Mouse (Mus musculus): ENCODE results near the gene Arsb. TPM values are rescaled to one million over a fixed set of nuclear protein-coding genes. Genes with fewer than 3 reads are reported as not detected.

Arsb gene
- 22.8 and 26.0 TPM in 2 replicates for polyA plus RNA-seq (2012; rRNA removed)

- DNase-seq: peak; percentile 81
- TF ChIP-seq CTCF (IDR thresholded peaks at IDR 0.05; ENCODE audit: insufficient read depth, low read length) (peak; percentile 74), POLR2A (IDR thresholded peaks at IDR 0.05; ENCODE audit: borderline replicate concordance, extremely low read depth, low read depth, low read length) (peak; percentile 60; the same call in 1 of the 2 replicates)
Measured at GRCm38 (mm10) chr13:93771588-93772278, at the start of gene Arsb. TSS of gene Arsb (plus strand) at chr13:93771630.

GRCm38 (mm10) chr13:93721916-93722315, 49.5 kb upstream of the Arsb start:
- TF ChIP-seq CTCF (IDR thresholded peaks at IDR 0.05; ENCODE audit: insufficient read depth, low read length): no peak
- no peak for TF ChIP-seq POLR2A (IDR thresholded peaks at IDR 0.05; ENCODE audit: borderline replicate concordance, extremely low read depth, low read depth, low read length)
- 73% methylated on average over 4 of the region's 4 CpGs for WGBS
- H3K4me1 ChIP-seq (ENCODE audit: control insufficient read depth, insufficient read depth, low read length): no peaks in the 10 kb centered on the region; the same call in 1 of the 2 replicates
- DNase-seq: no peak
- no peak overlapping the region for H3K4me3 ChIP-seq (replicated peaks; ENCODE audit: extremely low read depth, low read depth, low read length)

More at GRCm38 (mm10) chr13:93771588-93772278, at the start of gene Arsb:
- peak within 1 kb of the TSS; percentile 82 for H3K4me3 ChIP-seq (replicated peaks; ENCODE audit: extremely low read depth, low read depth, low read length)
- under 1% methylated on average over 65 of the region's 66 CpGs for WGBS
- H3K4me1 ChIP-seq (ENCODE audit: control insufficient read depth, insufficient read depth, low read length): 0 out of 2 replicates have a peak, but pooled peaks cover 2% of the 10 kb centered on the region

GRCm38 (mm10) chr13:93723455-93723854, 48.0 kb upstream of the Arsb start:
- no peak for DNase-seq
- 83% methylated on average over 3 of the region's 3 CpGs for WGBS
- Histone ChIP-seq H3K4me3 (replicated peaks; ENCODE audit: extremely low read depth, low read depth, low read length) (no peak overlapping the region), H3K4me1 (ENCODE audit: control insufficient read depth, insufficient read depth, low read length) (no peaks in the 10 kb centered on the region; the same call in 1 of the 2 replicates)
- TF ChIP-seq POLR2A (IDR thresholded peaks at IDR 0.05; ENCODE audit: borderline replicate concordance, extremely low read depth, low read depth, low read length) (no peak), CTCF (IDR thresholded peaks at IDR 0.05; ENCODE audit: insufficient read depth, low read length) (no peak)

- Histone ChIP-seq H3K4me3 (replicated peaks; ENCODE audit: extremely low read depth, low read depth, low read length) (no peak overlapping the region), H3K4me1 (ENCODE audit: control insufficient read depth, insufficient read depth, low read length) (no peaks in the 10 kb centered on the region; the same call in 1 of the 2 replicates)
- DNase-seq: no peak
- WGBS: 9% methylated on average over 2 of the region's 2 CpGs
- no peak for TF ChIP-seq POLR2A (IDR thresholded peaks at IDR 0.05; ENCODE audit: borderline replicate concordance, extremely low read depth, low read depth, low read length)
- peak; percentile 68 for TF ChIP-seq CTCF (IDR thresholded peaks at IDR 0.05; ENCODE audit: insufficient read depth, low read length)
Measured at GRCm38 (mm10) chr13:93724206-93724605, 47.2 kb upstream of the Arsb start.

- TF ChIP-seq POLR2A (IDR thresholded peaks at IDR 0.05; ENCODE audit: borderline replicate concordance, extremely low read depth, low read depth, low read length): no peak
- TF ChIP-seq CTCF (IDR thresholded peaks at IDR 0.05; ENCODE audit: insufficient read depth, low read length): no peak
Measured at GRCm38 (mm10) chr13:93735131-93735636, 36.2 kb upstream of the Arsb start.

GRCm38 (mm10) chr13:93744118-93744517, 27.3 kb upstream of the Arsb start:
- Histone ChIP-seq H3K4me1 (ENCODE audit: control insufficient read depth, insufficient read depth, low read length) (no peaks in the 10 kb centered on the region), H3K4me3 (replicated peaks; ENCODE audit: extremely low read depth, low read depth, low read length) (no peak overlapping the region)
- TF ChIP-seq CTCF (IDR thresholded peaks at IDR 0.05; ENCODE audit: insufficient read depth, low read length) (no peak), POLR2A (IDR thresholded peaks at IDR 0.05; ENCODE audit: borderline replicate concordance, extremely low read depth, low read depth, low read length) (no peak)
- WGBS: 59% methylated on average over 8 of the region's 8 CpGs
- DNase-seq: no peak

More at GRCm38 (mm10) chr13:93735131-93735636, 36.2 kb upstream of the Arsb start:
- H3K4me1 ChIP-seq (ENCODE audit: control insufficient read depth, insufficient read depth, low read length): no peaks in the 10 kb centered on the region
- WGBS: 75% methylated on average over 5 of the region's 5 CpGs
- no peak overlapping the region for H3K4me3 ChIP-seq (replicated peaks; ENCODE audit: extremely low read depth, low read depth, low read length)
- no peak for DNase-seq

GRCm38 (mm10) chr13:93752597-93753400, 18.6 kb upstream of the Arsb start:
- H3K4me1 ChIP-seq (ENCODE audit: control insufficient read depth, insufficient read depth, low read length): no peaks in the 10 kb centered on the region
- H3K4me3 ChIP-seq (replicated peaks; ENCODE audit: extremely low read depth, low read depth, low read length): no peak overlapping the region
- no peak for DNase-seq
- WGBS: 70% methylated on average over 14 of the region's 14 CpGs
- TF ChIP-seq POLR2A (IDR thresholded peaks at IDR 0.05; ENCODE audit: borderline replicate concordance, extremely low read depth, low read depth, low read length): no peak
- TF ChIP-seq CTCF (IDR thresholded peaks at IDR 0.05; ENCODE audit: insufficient read depth, low read length): no peak

GRCm38 (mm10) chr13:93755084-93755483, 16.3 kb upstream of the Arsb start:
- 75% methylated on average over 4 of the region's 4 CpGs for WGBS
- no peak for TF ChIP-seq POLR2A (IDR thresholded peaks at IDR 0.05; ENCODE audit: borderline replicate concordance, extremely low read depth, low read depth, low read length)
- no peak for TF ChIP-seq CTCF (IDR thresholded peaks at IDR 0.05; ENCODE audit: insufficient read depth, low read length)
- Histone ChIP-seq H3K4me3 (replicated peaks; ENCODE audit: extremely low read depth, low read depth, low read length) (no peak overlapping the region), H3K4me1 (ENCODE audit: control insufficient read depth, insufficient read depth, low read length) (no peaks in the 10 kb centered on the region)
- no peak for DNase-seq

- no peak overlapping the region for H3K4me3 ChIP-seq (replicated peaks; ENCODE audit: extremely low read depth, low read depth, low read length)
- WGBS: 86% methylated on average over 7 of the region's 7 CpGs
- H3K4me1 ChIP-seq (ENCODE audit: control insufficient read depth, insufficient read depth, low read length): no peaks in the 10 kb centered on the region
- DNase-seq: no peak
- TF ChIP-seq POLR2A (IDR thresholded peaks at IDR 0.05; ENCODE audit: borderline replicate concordance, extremely low read depth, low read depth, low read length): no peak
- no peak for TF ChIP-seq CTCF (IDR thresholded peaks at IDR 0.05; ENCODE audit: insufficient read depth, low read length)
Measured at GRCm38 (mm10) chr13:93756674-93757073, 14.8 kb upstream of the Arsb start.
